Mouse (Mus musculus): Measurements from ENCODE around the gene Cnksr3.

Gene Cnksr3

DNA sequence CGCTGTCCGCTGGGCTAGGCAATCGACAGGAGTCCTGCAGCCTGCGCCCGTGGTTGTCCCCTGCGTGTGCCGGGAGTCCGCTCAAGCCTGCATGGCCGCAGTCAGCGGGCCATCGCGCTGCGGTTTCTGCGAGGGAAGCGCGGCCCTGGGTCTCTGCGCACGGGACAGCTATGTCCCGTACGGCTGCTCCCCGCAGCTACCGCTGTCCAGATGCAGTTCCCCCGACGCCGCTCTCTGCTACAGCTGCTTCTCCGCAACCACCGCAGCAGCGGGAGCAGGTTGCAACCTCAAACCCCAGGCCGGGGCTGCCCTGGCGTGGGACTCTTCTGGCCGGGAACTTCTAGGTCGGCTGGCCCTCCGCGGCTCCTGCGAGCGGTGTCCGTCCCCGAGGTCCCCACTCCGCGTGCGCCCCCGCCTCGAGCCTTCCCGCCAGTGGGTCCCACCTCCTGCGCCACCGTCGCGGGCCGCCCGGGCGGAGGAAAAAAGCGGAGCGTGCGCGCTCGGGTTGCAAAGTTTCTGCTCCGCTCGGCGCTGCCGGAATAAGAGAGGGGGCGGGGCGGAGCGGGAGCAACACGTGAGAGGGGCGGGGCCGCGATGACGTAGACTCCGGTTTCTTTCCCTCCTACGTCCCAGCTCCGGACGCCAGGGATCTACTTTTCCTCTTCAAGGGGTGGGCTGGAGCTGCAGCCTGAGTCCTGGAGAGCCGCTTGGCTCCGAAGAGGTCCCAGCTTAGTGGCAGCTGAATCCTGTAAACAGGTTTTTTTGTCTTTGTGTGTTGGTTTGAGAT lies at the start of gene Cnksr3:
Cnksr3 (minus strand) TSS at position 542 of the 787 bp plus-strand sequence.
- DNase-seq (ENCODE audit: low spot score) = peak; percentile 93

DNA sequence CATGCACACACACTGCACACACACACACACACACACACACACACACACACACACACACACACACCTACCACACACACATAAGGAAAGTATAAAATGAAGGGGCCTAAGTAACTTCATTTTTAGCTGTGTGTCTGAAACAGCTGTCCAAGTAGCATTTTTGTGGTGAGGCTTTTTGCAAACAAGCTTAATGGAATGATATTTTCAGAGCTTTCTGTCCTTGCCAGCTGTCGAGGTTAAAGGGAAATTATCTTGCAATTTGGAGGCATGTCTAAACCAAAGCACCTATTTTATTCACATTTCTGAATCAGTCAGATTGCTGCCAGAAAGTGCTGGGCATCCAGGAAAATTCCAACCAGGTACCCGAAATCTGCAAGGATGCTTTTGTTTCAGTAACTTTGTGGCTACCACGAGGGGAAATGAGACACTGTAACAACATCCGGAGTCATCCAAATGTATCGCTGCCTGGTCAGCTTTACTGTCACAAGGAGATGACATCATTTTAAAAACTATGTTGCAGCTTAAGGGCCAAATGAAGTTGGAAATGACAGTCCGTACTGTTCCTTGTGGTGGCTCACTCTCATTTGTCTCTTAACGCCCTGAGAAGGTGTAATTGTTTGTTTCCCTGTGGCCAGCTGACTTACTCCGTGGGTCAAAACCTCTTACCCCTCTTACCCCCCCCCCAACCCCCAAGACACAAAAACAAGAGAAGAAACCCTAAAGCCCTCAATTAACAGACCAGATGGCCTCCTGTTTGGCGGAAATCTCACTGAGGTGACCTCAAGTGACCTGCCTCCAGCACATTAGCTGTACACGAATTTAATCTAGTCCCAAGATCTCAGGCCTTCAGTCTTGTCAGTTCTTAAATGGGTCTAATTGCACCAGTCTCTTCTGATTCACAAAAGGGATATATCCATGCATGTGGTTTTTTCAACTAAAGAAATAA lies 48.4 kb upstream of the Cnksr3 start:
- DNase-seq (ENCODE audit: low spot score) = no peak

DNA sequence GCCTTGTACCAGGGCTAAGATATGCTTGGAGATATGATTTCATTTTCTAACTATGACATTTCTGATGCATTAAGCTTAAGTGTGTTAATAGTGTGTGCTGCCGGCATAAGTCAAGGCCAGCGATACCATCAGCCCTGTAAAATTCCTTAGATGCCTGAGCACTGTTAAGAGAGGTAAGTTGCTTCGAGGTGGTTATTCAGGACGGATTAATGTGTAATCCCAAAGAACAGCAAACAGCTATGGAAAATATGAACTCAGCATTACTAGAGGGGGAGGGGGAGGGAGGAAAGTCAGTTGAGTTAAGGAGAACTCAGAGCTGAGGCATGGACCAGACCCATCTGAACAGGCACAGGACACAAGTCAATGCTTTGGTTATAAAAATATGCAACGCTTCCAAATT lies 46.6 kb upstream of the Cnksr3 start:
- no peak for DNase-seq (ENCODE audit: low spot score)

DNA sequence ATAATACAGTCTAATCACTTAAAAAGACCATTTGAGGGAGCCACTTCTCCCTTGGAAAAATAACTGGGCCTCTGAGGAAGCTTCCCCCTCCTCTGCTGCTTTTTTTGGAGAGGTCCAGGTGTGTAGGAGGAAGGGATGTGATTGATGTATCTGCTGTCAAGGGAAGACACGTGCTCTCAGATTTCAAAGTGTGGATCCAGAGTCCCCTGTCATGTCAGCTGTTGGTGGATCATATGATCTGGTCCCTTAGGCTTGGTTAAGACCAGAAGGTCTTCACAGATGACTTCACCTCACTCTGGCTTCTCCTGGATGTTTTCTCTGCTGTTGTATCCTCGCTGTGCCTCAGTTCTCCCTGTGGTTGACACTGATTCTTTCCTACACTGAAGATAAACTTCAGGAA lies 38.4 kb upstream of the Cnksr3 start:
- DNase-seq (ENCODE audit: low spot score) = no peak

DNA sequence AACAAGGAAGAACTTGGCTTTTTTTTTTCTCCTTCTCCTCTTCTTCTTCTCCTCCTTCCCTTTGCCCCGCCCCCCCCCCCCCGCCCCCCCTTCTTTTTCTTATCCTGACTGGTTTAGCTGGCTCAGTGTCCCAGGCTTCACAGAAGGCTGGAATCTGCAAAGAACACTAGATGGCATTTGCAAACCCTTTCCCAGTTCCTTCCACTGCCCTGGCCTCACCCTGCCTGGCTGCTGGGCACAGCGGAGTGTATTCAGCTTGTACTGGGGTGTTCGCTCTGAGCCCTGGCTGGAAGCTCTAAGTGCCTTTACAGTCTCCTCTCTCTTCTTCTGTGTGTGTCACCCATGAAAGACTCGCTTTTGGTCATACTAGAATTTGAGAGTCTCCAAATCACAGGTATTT lies 22.6 kb upstream of the Cnksr3 start:
- DNase-seq (ENCODE audit: low spot score) = no peak

DNA sequence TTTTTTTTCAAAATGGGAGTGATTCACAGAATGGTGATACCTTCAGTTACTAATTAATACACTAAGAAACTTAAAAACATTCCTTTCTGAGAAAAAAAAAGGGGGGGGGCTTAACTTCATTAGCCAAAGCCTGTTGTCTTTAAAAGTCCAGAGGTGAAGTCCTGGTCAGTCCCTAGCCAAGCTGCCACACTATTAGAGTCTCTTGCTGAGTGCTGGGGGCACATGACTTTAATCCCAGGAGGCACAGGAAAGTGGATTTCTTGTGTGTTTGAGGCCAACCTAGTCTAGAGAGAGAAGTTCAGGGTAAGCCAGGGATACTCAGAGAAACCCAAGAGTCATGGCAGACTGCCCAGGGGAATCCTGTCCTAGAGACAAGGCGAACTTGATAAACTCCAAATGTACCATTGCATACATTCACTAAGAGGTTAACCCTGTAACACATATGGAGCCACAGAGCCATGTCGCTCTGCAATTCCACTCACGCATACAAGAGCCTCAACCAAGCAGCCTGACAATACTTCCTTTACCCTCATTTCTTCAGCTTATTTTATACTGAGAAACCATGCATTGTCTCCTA lies 5.6 kb upstream of the Cnksr3 start:
- no peak for DNase-seq (ENCODE audit: low spot score)

DNA sequence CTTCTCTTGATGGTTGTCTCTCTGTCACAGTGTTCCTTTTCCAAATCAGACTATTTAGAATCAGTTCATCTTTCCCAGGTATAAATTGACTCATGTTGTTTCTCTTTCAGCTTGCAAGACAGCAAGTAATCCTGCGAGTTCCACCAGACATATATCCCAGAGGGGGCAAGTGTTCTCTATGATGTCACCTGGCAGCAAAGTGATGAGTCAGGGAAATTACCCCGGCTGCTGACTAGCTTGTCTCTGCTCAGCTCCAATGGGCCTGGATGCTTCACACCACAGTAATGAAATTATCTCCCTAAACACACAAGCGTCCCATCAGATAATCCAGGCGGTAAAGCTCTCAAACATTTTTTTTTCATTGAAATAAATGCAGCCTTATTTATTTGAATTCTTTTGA lies 2.7 kb upstream of the Cnksr3 start:
- no peak for DNase-seq (ENCODE audit: low spot score)

DNA sequence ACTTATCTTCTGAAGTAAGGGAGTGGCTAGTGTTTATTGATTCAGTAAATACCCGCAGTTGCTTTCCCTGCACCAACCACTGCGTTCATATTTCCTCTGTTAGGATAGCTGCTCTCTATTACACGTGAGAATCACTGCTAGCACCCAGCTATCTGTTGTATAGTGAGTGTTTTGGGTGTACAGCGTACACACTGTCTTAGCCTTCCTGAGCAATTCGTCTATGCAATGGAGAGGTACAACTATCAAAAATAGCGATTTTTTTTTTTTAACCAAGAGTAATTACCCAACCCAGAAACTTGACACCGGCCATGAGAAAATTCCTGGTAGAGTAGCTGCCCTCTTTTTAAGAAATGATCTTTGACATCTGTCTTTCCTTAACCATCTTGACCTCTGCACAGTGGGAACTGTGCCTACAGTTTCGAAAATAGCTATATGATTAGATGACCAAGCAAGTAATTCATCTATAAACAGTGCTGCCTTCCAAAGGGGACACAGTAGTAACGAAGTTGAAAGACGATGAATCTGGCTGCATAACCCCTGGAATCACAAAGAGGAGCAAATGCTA lies 1.1 kb upstream of the Cnksr3 start:
- DNase-seq (ENCODE audit: low spot score) = no peak

DNA sequence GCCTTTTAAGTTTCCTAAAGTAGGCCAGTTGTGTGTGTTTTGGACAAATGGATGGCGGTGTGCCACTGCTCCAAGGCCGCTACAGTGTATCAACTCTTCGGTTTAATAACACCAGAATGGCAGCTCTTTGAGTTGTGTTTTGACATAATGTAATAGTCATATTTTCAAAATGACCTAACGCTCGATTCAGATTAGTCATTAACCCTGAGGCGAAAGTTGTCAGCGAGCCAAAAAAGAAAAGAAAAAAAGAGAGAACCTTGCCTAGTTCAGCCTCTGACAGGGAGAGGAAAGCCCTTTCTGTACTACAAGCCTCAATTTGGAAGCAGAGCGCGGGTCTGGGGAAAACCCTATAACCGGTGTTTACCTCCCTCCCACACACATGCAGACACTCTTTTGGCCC lies 500 bp upstream of the Cnksr3 start:
- DNase-seq (ENCODE audit: low spot score) = no peak

DNA sequence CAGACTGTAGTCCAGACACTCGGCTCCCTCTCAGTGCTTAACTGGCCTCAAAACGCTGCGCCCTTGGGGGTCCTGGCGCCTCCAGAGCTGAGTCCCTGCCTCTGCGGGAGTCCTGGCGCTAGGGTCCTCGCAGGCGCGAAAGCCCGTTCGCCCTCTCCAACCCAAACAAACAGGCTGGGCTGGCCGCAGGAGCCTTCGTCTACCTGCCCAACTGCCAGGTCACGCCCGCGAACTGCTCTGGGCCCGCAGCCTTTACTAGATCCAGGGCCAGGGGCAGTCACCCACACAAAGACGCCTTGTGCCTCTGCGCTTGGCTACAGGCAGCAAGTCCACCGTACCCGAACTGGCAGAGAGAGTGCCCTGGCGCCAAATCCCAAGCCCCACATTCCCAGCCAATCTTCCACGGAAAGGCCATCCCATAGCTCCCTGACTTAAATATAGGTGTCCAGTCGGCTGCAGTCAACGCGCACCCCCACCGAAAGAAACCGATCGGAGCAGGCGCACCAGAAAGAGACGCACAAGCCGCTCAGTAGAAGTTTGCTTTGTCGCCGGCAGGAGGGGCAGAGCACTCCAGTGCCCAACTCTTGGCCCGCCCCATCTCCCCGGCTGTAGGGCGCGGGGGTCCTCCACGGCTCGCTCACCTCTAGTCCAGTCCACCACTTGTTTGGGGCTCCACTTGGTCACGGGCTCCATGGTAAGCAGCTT lies 894 bp downstream of the Cnksr3 start:
- peak; percentile 69 for DNase-seq (ENCODE audit: low spot score)

DNA sequence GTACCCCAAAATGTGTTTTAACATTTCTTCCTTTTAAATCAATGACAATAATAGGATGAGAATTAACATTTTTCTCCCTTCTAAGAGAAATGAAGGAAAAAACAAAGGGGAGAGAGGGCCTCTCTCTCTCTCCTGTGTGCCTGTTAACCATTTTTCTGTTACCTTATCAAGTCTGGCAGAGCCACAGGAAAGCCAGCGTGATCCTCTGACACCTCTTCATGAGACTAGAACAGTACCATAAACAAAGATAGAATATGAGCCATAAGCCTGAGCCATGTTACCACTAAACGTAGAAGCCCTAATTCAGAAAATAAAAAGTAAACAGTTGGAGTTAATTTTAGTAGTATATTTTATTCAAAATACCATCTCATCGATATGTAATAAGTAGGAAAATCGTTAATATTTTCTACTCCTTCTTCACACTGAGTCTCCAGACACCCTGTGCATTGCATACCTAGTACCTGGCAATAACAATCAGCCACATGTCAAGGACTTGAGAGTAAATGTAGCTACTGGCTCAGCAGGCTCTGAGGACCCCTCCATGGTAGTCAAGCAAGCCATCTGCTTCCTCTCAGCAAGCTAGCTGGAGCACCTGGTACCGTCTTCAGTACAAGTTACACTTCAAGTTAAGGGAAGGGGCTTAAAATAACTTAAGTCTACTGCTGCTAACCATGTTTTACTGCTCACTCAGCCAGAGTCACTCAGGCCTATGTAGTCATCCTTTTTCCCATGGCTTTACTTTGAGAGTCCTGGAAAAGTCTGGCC lies 2.2 kb downstream of the Cnksr3 start:
- DNase-seq (ENCODE audit: low spot score) = no peak

DNA sequence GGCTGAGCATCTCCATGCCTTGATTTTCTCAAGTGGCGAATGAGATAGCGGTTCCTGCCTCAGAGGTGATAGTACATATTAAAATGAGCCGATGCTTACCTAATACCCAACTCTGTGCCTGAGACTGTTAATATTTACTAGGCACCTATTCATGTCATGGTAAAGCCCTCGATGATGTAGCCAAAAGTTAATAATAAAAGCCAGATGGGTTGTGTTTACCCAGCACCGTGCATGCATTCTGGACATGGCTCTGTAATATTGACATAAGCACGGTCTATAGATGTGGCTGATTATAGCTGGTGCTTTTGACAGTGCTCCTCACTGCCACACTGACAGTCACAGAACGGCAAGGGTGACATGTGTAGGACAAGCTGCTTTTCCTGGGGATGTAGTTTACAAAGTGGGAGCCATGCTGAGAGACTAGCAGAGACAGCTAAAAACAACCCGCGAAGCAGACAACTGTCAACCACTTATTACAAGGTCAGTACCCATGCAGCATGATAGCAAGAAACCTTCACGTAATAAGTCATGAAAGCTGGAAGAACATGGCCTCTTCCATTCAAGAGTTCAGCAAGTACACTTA lies 3.1 kb downstream of the Cnksr3 start:
- DNase-seq (ENCODE audit: low spot score) = no peak

DNA sequence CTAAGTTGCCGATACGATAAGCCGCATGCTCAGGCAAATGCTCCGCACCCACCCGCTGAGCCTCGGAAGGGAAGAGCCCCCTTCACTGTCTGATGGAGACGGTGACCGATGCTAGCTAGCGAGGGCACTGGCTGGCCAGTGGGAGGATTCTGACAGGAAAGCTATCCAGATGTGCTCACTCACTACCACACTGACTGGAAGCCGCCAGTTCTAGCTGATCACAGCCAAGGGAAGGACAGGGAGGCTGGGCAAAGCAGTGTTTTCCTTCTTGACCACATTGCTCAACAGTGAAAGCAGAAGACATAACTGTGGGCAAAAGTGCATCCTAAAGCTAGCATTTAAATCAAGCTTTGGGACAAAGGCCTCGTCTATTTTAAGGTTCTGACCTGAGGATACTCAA lies 4.7 kb downstream of the Cnksr3 start:
- no peak for DNase-seq (ENCODE audit: low spot score)

DNA sequence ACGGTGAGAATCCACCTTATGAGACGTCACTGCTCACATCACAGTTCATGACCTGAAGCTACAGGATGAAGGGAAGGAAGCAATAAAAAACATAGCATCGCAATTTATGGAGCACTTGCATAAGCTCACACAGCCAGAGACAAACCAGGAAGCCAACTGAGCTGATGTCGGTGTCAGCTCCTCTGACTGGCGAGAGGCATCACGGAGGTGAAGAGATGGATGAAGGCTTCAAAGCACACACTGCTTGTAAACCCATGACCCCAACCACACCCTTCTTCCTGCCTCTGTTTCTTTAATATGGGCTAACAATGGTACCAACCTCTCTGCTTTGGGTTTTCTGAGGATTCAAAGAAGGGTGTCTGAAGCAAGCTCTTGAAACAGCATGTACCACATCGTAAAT lies 5.5 kb downstream of the Cnksr3 start:
- DNase-seq (ENCODE audit: low spot score) = no peak

DNA sequence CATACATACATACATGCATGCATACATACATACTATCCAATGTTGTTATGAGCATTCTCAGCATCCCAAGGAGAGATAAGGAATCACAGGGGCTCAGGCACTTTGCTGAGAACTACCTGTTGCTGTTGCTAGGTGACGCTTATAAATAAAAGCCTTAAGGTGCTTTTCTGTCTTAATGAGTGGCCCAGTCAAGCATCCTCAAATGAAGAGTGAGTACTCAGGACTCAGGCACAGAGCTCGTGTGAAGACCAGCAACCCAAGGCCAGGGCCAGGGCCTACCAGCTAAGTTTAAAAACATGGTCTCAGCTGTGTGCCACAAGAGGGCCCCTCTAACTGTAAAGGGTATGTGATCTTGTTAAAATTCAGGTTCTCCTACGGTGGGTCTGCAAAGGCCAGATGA lies 6.5 kb downstream of the Cnksr3 start:
- DNase-seq (ENCODE audit: low spot score) = no peak

DNA sequence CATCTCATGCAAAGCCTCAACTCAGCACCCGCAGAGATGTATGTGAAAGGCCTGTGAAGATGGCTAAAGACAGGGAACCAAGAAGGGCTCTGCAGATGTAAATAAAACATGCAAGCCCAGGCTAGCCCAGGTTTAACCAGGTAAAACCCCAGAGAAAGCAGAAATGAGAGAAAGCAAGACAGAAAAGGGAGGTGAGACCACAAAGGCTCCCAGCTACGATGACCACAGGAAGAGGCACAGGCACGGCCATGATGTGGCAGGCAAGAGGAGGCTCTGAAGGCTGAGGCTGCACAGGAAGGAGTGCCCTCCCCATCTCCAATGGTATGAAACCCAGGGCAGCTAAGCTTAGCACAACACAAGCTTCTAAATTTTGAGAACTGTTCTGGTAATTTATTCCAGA lies 7.1 kb downstream of the Cnksr3 start:
- no peak for DNase-seq (ENCODE audit: low spot score)

DNA sequence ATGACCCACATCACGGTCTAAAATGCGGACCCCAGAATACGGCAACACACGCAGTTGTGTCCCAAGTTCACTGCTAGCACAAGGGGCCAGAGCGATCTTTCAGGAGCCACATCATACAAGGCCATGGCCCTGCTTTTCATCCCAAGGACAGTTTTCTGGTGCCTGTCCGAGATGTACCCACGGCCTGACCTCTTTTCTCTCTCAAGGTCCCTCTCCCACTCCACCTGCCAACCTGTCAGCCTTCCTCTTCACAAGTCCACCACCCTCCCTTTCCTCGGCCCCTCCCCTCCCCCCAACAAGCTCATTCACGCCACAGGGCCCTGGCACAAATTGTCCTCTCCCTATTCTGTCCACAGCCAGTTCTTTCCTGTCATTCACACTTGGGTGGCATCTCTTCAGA lies 9.5 kb downstream of the Cnksr3 start:
- DNase-seq (ENCODE audit: low spot score) = no peak

DNA sequence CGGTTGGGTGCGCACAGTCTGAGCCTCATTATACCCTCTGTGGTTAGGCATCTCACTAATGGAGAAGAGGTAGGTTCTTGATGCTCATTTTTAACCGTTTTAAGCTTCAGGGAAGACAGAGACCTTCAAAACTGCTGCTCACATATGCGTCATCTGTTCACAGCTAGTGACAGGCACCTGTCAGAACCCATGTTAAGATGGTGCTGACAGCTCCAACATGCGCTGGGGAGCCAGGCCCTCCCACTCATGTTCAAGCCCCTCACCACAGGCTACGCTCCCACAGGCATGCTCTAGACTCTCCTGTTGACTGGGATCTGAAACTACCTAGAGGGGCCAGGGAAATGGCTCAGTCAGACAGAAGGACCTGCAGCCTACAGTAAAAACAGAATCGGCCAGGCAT lies 11.4 kb downstream of the Cnksr3 start:
- DNase-seq (ENCODE audit: low spot score) = no peak

DNA sequence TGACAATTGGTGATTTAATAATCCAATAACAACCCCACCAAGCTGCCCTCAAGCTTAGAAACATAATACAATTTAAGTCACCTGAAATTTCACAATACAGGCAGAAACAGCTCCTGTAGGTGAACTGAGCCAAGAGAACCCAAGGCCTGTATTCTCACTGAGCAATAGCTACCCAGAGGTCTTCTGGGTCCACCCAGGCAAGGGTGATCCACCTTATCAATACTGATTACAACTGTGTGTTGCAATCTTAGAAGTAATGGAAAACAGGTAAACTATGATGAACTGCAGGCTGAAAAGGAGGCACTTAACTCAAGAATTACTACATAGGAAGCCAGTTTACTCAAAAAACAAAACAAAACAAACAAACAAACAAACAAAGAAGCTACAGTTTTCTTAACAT lies 13.8 kb downstream of the Cnksr3 start:
- DNase-seq (ENCODE audit: low spot score) = no peak

DNA sequence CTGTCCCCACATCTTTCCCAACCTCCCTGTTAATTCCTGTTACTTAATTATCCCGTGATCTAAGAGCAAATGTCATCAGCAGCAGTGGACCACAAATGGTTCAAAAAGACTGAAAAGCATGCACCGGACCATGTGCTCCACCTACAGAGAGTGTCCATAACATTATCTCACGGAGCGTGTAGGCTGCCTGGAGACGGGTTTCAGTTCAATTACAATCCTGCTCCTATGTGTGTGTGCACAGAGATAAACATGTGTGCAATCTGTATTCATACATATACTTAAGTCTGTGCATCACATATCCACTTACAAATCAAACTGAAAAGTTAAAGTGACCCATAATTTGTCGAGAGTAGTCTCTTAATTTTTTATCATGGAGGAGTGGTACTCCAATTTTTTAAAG lies 14.3 kb downstream of the Cnksr3 start:
- DNase-seq (ENCODE audit: low spot score) = no peak
